Mouse (Mus musculus): ENCODE measurements around the gene Lztr1. TPM values are rescaled to one million over a fixed set of nuclear protein-coding genes. Genes with fewer than 3 reads are reported as not detected.
A peak's percentile ranks its signal among the peaks of the same experiment; 100 is the strongest.
"Not testable (repeated sequence)": the region's sequence is repeated elsewhere in the genome, so short reads cannot be mapped to it uniquely, and the experiment has no call there.

Gene Lztr1
- total RNA-seq, 2 experiments from 2014 or later, result 17.1 to 18.9 TPM

DNA sequence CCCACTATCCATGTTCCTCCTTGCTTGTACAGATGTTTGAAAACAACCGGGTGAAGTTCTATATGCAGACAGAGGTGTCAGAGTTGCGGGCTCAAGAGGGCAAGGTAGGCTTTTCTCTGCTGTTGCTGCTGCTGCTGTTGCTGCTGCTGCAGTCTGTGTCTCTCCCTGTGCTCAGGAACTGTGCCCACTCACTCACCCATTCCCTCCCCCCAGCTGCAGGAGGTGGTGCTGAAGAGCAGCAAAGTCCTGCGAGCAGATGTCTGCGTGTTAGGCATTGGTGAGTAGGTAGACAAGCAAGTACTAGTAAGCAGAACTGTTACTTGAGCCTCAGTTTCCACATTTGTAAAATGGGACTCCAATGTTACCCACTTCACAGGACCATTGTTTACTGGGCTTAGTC, 5.8 kb upstream of the Lztr1 start:
- no peak for DNase-seq (ENCODE audit: low spot score)

- no peak for DNase-seq (ENCODE audit: low spot score)
These were observed 1.4 kb upstream of the Lztr1 start for GRCm38 (mm10) chr16:17507018-17507552.

DNA sequence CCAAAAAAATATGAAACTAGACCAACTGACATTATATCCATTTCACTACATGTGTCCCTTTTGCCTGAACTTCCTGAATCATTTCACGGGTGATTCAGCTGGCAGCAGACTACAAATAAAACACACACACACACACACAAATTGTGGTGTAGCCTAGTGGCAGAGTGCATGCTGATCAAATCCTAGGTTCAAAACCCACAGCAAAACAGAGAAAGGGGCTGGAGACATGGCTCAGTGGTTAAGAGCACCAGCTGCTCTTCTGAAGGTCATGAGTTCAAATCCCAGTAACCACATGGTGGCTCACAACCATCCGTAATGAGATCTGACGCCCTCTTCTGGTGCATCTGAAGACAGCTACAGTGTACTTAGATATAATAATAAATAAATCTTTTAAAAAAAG, 457 bp upstream of the Lztr1 start:
- DNase-seq (ENCODE audit: low spot score), result not testable (repeated sequence)

DNA sequence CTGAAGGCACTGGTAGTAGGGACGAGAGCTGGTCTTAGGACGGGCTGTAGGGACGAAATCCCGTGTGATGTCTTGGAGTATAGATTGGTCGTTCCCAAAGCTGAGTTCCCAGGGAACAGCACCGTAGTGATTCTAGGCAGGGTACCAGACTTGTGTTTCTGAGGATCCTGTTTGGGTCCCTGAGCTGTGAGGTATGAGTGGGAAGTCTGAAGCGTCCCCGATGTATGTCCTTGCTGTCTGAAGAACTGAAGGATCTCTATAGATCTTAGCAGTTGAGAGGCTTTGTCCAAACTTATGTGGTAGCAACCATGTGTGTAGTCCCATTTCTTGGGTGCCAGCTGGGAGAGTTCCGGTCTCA, 731 bp downstream of the Lztr1 start:
- no peak for DNase-seq (ENCODE audit: low spot score)

DNA sequence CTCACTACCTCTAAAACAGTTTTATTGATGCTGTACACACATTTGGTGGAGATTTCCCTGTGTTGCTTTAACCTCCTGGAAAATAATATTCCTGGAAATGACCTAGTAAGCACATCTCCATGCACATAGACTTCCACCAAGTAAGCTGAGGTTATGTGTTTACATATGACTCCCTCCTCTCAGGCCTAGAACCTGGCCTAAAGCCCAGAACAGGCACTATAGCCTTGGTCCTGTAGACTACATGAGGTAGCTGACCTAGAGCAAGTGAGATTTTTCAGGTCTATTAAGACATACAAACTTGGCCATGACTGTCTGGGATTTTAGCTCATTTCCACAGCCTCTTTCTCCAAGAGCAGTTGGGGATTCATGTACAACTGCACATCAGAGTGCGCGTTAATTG, 1.7 kb downstream of the Lztr1 start:
- DNase-seq (ENCODE audit: low spot score), result no peak

DNA sequence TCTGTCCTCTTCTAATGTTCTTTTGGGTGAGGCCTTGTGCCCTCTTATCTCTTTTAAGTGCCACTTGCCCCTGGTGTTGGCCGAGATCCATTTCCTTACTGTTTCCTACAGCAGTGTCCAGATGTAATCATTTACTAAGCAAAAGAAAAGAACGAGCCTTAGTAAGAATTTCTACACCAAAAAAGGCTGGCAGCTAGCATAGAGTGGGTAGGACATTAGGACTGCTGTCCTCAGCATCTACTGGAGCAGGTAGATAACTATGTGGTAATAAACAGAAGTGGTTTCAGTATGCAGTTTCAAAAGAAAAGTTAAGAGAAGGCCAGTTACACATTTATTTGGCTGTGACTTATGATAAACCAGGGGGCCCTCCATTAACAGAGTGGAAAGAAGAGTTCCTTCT, 2.2 kb downstream of the Lztr1 start:
- DNase-seq (ENCODE audit: low spot score), result no peak

DNA sequence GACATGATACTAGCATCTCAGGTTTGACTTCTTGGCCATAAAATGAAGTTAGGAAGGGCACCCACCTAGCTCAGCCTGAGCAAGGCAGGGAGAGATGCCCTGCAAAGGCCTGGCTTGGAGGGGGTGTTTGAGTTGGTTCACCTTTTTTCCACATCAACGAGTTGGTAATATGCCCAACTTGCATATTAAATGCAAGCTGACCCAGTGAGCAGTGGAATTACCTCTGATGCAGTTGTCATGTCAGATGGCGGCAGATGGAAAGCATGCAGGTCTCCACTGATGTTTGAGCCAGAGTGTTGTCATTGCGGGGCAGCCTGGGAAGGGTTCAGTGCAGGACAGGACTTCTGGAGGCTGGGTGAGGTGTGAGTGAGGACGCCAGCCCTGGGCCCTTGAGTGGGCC, 2.9 kb downstream of the Lztr1 start:
- no peak for DNase-seq (ENCODE audit: low spot score)

GRCm38 (mm10) chr16:17518910-17519309, 10.4 kb downstream of the Lztr1 start:
- DNase-seq (ENCODE audit: low spot score), result no peak

DNA sequence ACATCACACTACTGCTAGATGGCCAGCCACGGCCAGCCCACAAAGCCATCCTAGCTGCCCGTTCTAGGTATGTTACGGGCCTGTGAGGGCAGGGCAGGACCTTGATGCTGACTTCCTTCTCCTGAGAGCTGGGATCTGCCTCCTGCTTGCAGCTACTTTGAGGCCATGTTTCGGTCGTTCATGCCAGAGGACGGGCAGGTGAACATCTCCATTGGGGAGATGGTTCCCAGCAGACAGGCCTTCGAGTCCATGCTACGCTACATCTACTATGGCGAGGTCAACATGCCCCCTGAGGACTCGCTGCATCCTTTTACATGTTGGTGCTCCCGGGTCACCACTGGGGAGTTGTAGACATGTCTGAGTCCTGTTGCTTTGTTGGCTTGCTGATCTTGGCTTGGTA, 15.7 kb downstream of the Lztr1 start:
- no peak for DNase-seq (ENCODE audit: low spot score)

GRCm38 (mm10) chr16:17525524-17525923, 17.0 kb downstream of the Lztr1 start:
- no peak for DNase-seq (ENCODE audit: low spot score)

GRCm38 (mm10) chr16:17526223-17526622, 17.7 kb downstream of the Lztr1 start:
- DNase-seq (ENCODE audit: low spot score), result no peak

- no peak for DNase-seq (ENCODE audit: low spot score)
These were observed 19.1 kb downstream of the Lztr1 start for GRCm38 (mm10) chr16:17527606-17528005.

DNA sequence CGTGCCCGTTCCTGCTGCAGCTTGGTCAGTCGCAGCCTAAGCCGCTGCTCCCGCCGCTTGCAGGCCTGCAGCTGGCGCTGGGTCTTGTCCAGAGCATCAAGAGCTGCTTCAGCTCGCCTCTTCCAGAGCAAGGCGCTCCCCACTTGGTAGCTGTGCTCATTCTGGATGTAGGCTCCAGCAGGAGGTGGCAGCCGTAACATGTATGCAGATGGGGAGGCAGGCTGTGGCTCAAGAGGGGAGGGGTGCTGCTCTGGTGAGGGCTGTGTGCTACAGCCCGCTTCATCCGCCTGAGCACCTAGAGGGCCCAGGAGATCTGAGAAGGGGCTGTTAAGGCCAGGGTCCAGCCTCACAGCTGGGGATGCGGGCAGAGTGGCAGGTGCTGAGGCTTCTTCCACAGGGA, 19.8 kb downstream of the Lztr1 start:
- DNase-seq (ENCODE audit: low spot score), result no peak

- DNase-seq (ENCODE audit: low spot score), result no peak
These were observed 21.6 kb downstream of the Lztr1 start for GRCm38 (mm10) chr16:17529981-17530586.

GRCm38 (mm10) chr16:17530640-17531288, 22.3 kb downstream of the Lztr1 start, which contains the start of gene Thap7:
Gene Thap7, minus strand, starts transcription at chr16:17531136.
- peak; percentile 98 for DNase-seq (ENCODE audit: low spot score)

DNA sequence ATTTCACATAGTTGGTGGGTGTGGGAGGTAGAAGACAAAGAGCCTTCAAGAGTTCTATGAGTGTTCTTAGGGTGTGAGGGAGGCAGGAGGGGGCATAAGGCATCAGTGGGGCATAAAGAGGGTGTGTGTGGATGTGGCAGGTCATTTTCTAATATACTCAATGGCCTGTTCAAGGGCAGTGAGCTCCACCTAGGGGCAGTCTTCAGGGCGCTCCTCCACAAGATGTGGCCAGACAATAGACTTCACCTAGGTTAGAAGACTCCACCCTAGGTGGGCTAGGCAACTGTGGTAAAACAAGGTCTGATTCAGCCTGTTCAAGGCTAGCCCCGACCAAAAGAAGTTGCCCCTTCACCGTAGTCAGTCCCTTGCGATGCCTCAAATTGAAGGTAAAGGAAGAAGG, 23.8 kb downstream of the Lztr1 start:
- DNase-seq (ENCODE audit: low spot score), result no peak

DNA sequence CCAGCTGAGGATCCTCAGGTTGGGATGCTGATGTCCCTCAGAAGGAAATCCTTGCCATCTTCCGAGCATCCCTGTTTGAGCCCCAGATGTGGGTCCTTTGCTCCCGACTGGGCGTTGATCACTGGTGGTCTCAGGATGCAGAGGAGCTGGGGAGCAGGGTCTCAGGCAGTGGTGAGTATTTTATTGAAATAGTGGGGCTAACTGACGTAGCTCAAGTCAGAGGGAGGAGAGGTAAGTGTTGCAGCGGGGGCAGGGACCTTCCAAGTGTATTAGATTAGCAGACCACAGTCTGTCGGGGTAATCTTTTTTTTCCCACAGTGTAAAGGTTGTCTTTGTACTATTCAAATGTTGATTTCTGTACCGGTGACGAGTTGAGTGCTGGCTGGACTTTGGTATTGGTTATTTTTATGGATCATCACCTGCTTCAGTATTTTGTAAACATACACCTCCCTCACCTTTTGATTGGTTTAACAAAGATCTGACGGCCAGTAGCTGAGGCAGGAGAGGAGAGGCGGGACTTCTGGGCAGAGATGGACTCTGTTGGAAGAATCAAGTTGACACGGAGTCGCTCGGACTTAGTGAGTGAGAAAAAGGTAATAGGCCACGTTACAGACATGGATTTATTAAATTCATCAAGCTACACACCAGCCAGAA, 24.3 kb downstream of the Lztr1 start:
- no peak for DNase-seq (ENCODE audit: low spot score)

DNA sequence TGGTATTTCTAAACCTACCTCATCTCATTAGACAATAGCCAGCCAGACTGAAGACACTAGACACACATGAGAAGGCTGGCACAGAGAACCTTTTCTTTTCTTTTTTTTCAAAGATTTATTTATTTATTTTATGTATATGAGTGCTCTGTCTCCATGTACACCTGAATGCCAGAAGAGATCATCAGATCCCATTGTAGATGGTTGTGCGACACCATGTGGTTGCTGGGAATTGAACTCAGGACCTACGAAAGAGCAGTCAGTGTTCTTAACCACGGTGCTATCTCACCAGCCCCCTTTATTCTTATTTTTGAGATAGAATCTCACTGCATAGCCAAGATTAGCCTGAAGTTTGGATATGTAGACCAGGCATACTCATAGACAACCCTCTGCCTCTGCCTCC, 28.1 kb downstream of the Lztr1 start:
- no peak for DNase-seq (ENCODE audit: low spot score)

GRCm38 (mm10) chr16:17542632-17543031, 34.1 kb downstream of the Lztr1 start:
- DNase-seq (ENCODE audit: low spot score), result no peak

DNA sequence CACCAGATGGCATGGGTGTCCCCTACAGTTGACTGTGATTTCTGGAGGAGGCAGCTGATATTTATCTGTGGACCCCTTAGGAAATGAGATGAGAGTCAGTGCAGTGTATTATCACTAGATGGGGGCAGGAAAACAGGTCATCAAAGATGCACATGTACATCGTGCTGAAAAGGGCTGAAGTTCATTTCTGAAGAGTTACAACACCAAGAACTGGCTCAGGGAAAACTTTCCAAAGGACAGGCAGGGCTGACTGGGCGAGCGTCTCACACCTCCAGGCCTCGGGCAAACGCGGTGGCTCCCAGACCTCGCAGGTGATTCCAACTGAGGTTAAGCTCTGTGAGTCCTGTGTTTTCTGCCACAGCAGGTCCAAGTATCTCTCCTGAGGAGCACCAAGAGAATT, 44.3 kb downstream of the Lztr1 start:
- no peak for DNase-seq (ENCODE audit: low spot score)

DNA sequence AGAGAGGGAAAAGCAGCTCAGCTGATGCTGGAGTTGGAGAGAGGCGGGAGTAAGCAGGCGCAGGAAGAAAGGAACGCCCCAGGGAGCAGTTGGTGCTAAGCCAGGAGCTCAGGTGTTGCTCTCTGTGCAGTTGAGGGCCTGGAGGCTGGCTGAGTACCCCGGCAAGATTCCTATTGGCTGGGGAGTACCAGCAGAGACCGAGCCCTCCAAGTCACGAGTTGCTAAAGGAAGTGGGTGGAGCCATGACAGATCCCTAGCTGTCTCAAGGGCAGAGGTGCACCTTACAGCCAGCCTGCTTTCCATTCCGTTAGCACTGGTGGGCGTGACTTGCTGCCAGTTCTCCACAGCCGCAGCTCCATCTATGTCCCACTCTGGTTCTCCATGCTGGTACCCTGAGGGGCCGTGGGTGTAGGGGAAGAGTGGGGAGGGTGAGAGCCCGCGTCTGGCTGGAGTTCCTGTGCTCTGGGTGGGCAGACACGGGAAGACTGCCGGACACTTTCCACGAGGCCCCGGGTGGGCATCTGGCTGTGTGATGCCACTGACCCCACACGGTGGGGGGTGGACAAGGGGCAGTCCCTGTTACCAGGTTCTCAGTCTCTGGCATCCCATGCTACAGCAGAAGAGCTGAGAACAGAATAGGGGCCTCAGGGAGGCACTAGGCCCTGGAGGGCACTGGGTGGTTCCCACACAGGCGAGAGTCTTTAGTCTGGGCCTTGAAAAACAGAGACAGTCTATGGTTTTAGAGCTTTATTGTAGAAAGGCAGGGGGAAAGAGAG, 45.6 kb downstream of the Lztr1 start:
- DNase-seq (ENCODE audit: low spot score), result no peak

DNA sequence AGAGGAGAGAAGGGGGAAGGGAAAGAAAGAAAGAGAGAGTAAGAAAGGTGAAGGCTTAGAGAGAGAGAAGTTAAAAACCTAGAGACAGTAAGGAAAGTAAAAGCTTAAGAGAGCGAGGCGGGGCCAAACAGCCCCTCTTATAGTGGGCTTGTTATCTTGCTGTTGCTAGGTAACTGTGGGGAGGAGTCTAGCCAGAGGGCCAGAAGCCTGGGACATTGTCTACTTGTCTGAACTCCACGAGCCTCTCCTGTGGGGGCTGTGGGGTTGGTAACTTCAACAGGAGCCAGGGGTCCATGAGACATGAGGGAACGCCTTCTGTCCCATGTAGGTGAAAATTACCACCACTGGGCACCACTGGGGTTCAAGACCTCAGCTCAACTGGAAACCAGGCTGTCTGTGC, 46.2 kb downstream of the Lztr1 start:
- DNase-seq (ENCODE audit: low spot score), result not testable (repeated sequence)

Data from gastrocnemius, adult 18-20 months (tissue).